Mouse (Mus musculus) intestine, postnatal 0 days (tissue): ENCODE measurements at regions not wholly inside any gene's neighbourhood (a gene's known extent, or its start where the extent isn't known, plus 50 kb on each side); places are given as distances from the start of the nearest gene placed in this dataset.

Experiments
- ATAC-seq: fragments of 200-750 bp; cut with Nextera tagmentation; 2 replicates; pipeline ENCODE4 v1.8.0; 2017; ENCODE audit warnings: mild to moderate bottlenecking, moderate TSS enrichment, moderate library complexity
- H3K27ac ChIP-seq: fragments of 300-500 bp; sonication (generic); 2 replicates; pipeline ENCODE4 v1.5.1; 2014; ENCODE audit warnings: mild to moderate bottlenecking, low read depth, low read length, moderate library complexity
- H3K27me3 ChIP-seq: fragments of 300-500 bp; sonication (generic); replicated peaks from 2 replicates; pipeline ENCODE4 v1.6.1; 2014; ENCODE audit warnings: low read length, mixed read lengths; ENCODE audit not compliant: control insufficient read depth, insufficient read depth
- H3K36me3 ChIP-seq: fragments of 300-500 bp; sonication (generic); 2 replicates; pipeline ENCODE4 v1.6.1; 2014; ENCODE audit warnings: mild to moderate bottlenecking, moderate library complexity; ENCODE audit not compliant: control insufficient read depth, insufficient read depth
- H3K4me1 ChIP-seq: fragments of 300-500 bp; sonication (generic); replicated peaks from 2 replicates; pipeline ENCODE4 v1.6.1; 2014; ENCODE audit warnings: antibody characterized with exemption, low read length, mixed read lengths; ENCODE audit not compliant: control insufficient read depth, insufficient read depth
- H3K4me2 ChIP-seq: fragments of 300-500 bp; sonication (generic); replicated peaks from 2 replicates; pipeline ENCODE4 v1.6.1; 2014; ENCODE audit warnings: low read depth, mild to moderate bottlenecking, moderate library complexity
- H3K4me3 ChIP-seq: fragments of 300-500 bp; sonication (generic); 2 replicates; pipeline ENCODE4 v1.5.1; 2014; ENCODE audit warnings: low read depth, low read length
- H3K9ac ChIP-seq: fragments of 300-500 bp; sonication (generic); 2 replicates; pipeline ENCODE4 v1.6.1; 2014; ENCODE audit warnings: mild to moderate bottlenecking, low read depth, low read length
- H3K9me3 ChIP-seq: fragments of 300-500 bp; sonication (generic); 2 replicates; pipeline ENCODE4 v1.6.1; 2016; ENCODE audit warnings: mixed run types; ENCODE audit not compliant: control insufficient read depth
- CTCF ChIP-seq: sonication (generic); IDR thresholded peaks from 2 replicates; pipeline ENCODE4 v1.5.1; 2016; ENCODE audit warnings: low read depth, mild to moderate bottlenecking, control low read depth, antibody characterized with exemption, moderate library complexity
- WGBS: fragments of 180-500 bp; shearing (Covaris S2); extraction: QIAGEN DNeasy Blood & Tissue Kit; methylation state at CpG from one replicate; pipeline ENCODE4 v1.1.7; 2014; 5-methylcytosine and 5-hydroxymethylcytosine counted together

GRCm38 (mm10) chr4:52666768-52667480, 70.8 kb downstream of the Toporsl start:
- H3K4me3 ChIP-seq, result no peak overlapping the region
- no peaks in the 10 kb centered on the region for H3K4me1 ChIP-seq
- ATAC-seq, result no peak
- H3K9ac ChIP-seq, result no peak overlapping the region
- no peaks in the 10 kb centered on the region for H3K27me3 ChIP-seq
- TF ChIP-seq CTCF, result no peak
- 86% methylated on average over 5 of the region's 5 CpGs for WGBS
- no peaks in the 10 kb centered on the region for H3K9me3 ChIP-seq
- H3K36me3 ChIP-seq, result no peaks in the 10 kb centered on the region
- H3K27ac ChIP-seq, result no peak overlapping the region
- no peak overlapping the region for H3K4me2 ChIP-seq

DNA sequence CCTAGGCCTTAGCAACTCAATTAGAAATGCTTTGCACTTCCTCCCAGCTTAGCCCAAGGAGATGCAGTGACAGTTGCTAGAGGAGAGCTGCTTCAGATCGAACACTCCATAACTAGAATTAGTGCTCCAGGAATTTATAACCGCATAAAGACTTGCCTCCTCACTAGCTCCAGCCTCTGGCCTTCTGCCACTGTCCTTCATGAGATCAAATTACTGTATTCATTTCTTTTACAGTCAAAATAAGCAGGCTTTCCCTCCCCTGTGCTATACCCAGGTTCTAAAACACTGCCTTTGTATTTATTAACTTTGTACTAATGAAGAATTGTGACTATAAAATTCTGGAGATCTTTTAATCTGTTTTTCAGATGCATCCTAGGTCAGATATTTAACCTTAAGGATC, 104.8 kb upstream of the Olfr275 start:
- 42% methylated on average over 2 of the region's 2 CpGs for WGBS
- H3K27ac ChIP-seq, result no peak overlapping the region

GRCm38 (mm10) chr4:52726203-52726602, 88.2 kb upstream of the Olfr275 start:
- TF ChIP-seq CTCF, result no peak
- Histone ChIP-seq H3K36me3 (no peaks in the 10 kb centered on the region), H3K27ac (no peak overlapping the region), H3K4me2 (no peak overlapping the region), H3K4me3 (no peak overlapping the region), H3K9me3 (no peaks in the 10 kb centered on the region), H3K4me1 (no peaks in the 10 kb centered on the region), H3K9ac (no peak overlapping the region), H3K27me3 (no peaks in the 10 kb centered on the region)
- no peak for ATAC-seq
- WGBS, result 72% methylated on average over 6 of the region's 6 CpGs

More for the DNA sequence above, 104.8 kb upstream of the Olfr275 start:
- H3K4me2 ChIP-seq, result no peak overlapping the region
- no peak for ATAC-seq
- H3K9ac ChIP-seq, result no peak overlapping the region
- H3K36me3 ChIP-seq, result no peaks in the 10 kb centered on the region
- no peaks in the 10 kb centered on the region for H3K27me3 ChIP-seq
- H3K4me1 ChIP-seq, result no peaks in the 10 kb centered on the region
- no peak for TF ChIP-seq CTCF
- H3K4me3 ChIP-seq, result no peak overlapping the region
- H3K9me3 ChIP-seq, result no peaks in the 10 kb centered on the region

- Histone ChIP-seq H3K9ac (no peak overlapping the region), H3K4me3 (no peak overlapping the region), H3K27ac (no peak overlapping the region), H3K4me2 (no peak overlapping the region), H3K4me1 (no peaks in the 10 kb centered on the region), H3K9me3 (no peaks in the 10 kb centered on the region), H3K36me3 (no peaks in the 10 kb centered on the region), H3K27me3 (no peaks in the 10 kb centered on the region)
- peak; percentile 95 for TF ChIP-seq CTCF
- no peak for ATAC-seq
- 14% methylated on average over 14 of the region's 14 CpGs for WGBS
Observed at GRCm38 (mm10) chr4:52726625-52727297, 87.6 kb upstream of the Olfr275 start.

GRCm38 (mm10) chr4:52733141-52733540, 81.3 kb upstream of the Olfr275 start:
- Histone ChIP-seq H3K9ac (no peak overlapping the region), H3K9me3 (no peaks in the 10 kb centered on the region), H3K4me1 (no peaks in the 10 kb centered on the region), H3K27me3 (no peaks in the 10 kb centered on the region), H3K36me3 (no peaks in the 10 kb centered on the region), H3K27ac (no peak overlapping the region), H3K4me3 (no peak overlapping the region), H3K4me2 (no peak overlapping the region)
- no peak for ATAC-seq
- 80% methylated on average over 8 of the region's 8 CpGs for WGBS
- no peak for TF ChIP-seq CTCF

DNA sequence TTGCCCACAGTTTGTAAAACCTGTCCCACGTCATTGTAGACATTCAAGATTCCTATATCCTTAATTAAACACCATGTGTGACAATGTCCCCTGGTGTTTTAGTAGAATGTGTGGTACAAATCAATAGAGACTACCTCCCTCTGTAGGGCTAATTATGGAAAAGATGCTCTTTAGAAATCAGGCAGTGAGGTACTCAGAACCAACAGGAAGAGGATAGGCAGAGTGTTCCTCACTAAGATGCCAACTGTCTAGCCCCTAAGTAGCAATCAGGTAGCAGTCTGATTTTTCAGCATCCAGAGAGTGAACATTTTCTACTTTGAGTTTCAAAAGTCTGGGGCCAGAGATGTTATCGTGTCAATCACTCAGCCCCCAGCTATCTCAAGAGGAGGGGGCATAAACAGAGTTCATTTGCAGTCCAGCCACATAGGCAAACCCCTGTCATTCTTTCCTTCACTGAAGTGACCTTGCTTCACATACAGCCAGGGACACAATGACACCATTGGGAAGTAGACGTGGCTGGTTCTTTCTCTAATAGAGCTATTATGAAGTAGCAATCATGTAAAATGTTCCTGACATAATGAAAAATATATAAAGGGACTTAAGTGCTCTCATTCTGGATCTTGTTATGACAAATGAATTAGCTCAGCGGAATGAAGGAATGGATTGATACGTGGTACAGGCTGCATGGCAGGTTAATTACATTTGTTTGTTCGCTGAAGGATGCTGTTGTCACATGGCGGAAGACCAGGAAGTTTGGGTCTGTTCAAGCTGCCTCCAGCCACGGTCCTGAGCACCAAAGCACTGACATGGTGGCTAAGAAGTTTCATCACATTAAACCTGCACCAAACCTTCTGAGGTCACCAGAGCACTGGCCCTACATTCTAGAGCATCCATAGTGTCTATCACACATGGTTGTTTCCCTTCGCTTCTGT, 74.6 kb upstream of the Olfr275 start:
- Histone ChIP-seq H3K27me3 (no peaks in the 10 kb centered on the region), H3K36me3 (no peaks in the 10 kb centered on the region), H3K27ac (no peak overlapping the region), H3K9ac (no peak overlapping the region), H3K9me3 (no peaks in the 10 kb centered on the region), H3K4me2 (no peak overlapping the region), H3K4me1 (no peaks in the 10 kb centered on the region), H3K4me3 (no peak overlapping the region)
- WGBS, result 78% methylated on average over 9 of the region's 9 CpGs
- TF ChIP-seq CTCF, result no peak
- no peak for ATAC-seq
